In genomic region chr3:51295225-51295624, GRCm38 (mm10) we compare ENCODE assay signal across 21 mouse cellular contexts. TPM values are rescaled to one million over a fixed set of nuclear protein-coding genes. Genes with fewer than 3 reads are reported as not detected.
DNase-seq lines count a peak whose midpoint lies in the region; ATAC-seq and TF ChIP-seq lines count a peak whose summit lies in the region.
"Had no signal": no experiment of that assay in that cellular context is flagged by ENCODE, and none has a peak within 500 bp of the region (broad histone marks: within the 10 kb centered on the region; RNA-seq: fewer than 3 reads in every experiment).

No protein-coding gene starts in this region.

- H3K27ac ChIP-seq in midbrain, postnatal 0 days (ENCODE audit: low read depth, low read length) = no peak overlapping the region
- no peak overlapping the region for H3K27ac ChIP-seq in midbrain, embryonic 11.5 days (ENCODE audit: low read depth, low read length)
- H3K27ac ChIP-seq: embryonic facial prominence, embryonic 10.5 days; liver, embryonic 13.5 days had no signal

- no peak overlapping the region for H3K4me3 ChIP-seq in midbrain, postnatal 0 days (ENCODE audit: low read depth, low read length)
- no peak overlapping the region for H3K4me3 ChIP-seq in midbrain, embryonic 11.5 days (ENCODE audit: low read depth, low read length)
- H3K4me3 ChIP-seq: embryonic facial prominence, embryonic 10.5 days; erythroblast, embryonic 14.5 days; heart, embryonic 12.5 days; liver, embryonic 13.5 days had no signal

- no peaks in the 10 kb centered on the region for H3K9me3 ChIP-seq in midbrain, postnatal 0 days (ENCODE audit: low read length)
- no peaks in the 10 kb centered on the region for H3K9me3 ChIP-seq in midbrain, embryonic 11.5 days (ENCODE audit: control insufficient read depth, low read length)
- H3K9me3 ChIP-seq: embryonic facial prominence, embryonic 10.5 days; heart, embryonic 12.5 days; liver, embryonic 13.5 days had no signal

- ATAC-seq in midbrain, postnatal 0 days (ENCODE audit: low FRiP score) = no peak
- ATAC-seq in midbrain, embryonic 11.5 days (ENCODE audit: low FRiP score) = no peak
- peak; percentile 71 for ATAC-seq in erythroblast, adult 5-6 weeks (replicated peaks; ENCODE audit: low FRiP score, poor library complexity, severe bottlenecking)

- H3K4me2 ChIP-seq in midbrain, postnatal 0 days (ENCODE audit: low read depth, low read length, poor library complexity, severe bottlenecking) = no peak overlapping the region
- H3K4me2 ChIP-seq in midbrain, embryonic 11.5 days = no peak overlapping the region
- H3K4me2 ChIP-seq: heart, embryonic 12.5 days; liver, embryonic 13.5 days had no signal

- peak; percentile 31 for DNase-seq in heart, adult 11 months
- DNase-seq in heart, postnatal 14 days = no peak
- peak; percentile 24 for DNase-seq in midbrain, postnatal 0 days (ENCODE audit: low spot score)
- no peak for DNase-seq in midbrain, embryonic 11.5 days (ENCODE audit: low spot score, missing footprints)
- DNase-seq in right cerebral cortex, postnatal 25 days = peak; percentile 19
- no peak for DNase-seq in thymus, postnatal 10 days (ENCODE audit: low spot score in 2 of 2)
- DNase-seq in kidney, postnatal 36 days = no peak
- DNase-seq: adrenal gland, postnatal 36 days; B cell, adult 2 months; cerebellum, postnatal 36 days; heart, postnatal 36 days; kidney, adult 18-20 months; kidney, postnatal 14 days; layer of hippocampus, adult 9-11 months; liver, embryonic 13.5 days; spleen, adult 18-20 months; thymus, postnatal 14 days had no signal

- H3K4me1 ChIP-seq in midbrain, postnatal 0 days (ENCODE audit: insufficient read depth, low read length) = no peaks in the 10 kb centered on the region
- H3K4me1 ChIP-seq in midbrain, embryonic 11.5 days (ENCODE audit: control insufficient read depth, insufficient read depth, low read length) = no peaks in the 10 kb centered on the region
- H3K4me1 ChIP-seq: embryonic facial prominence, embryonic 10.5 days; heart, embryonic 12.5 days; liver, embryonic 13.5 days had no signal

- no peaks in the 10 kb centered on the region for H3K27me3 ChIP-seq in midbrain, postnatal 0 days (ENCODE audit: insufficient read depth, low read length)
- H3K27me3 ChIP-seq in midbrain, embryonic 11.5 days (ENCODE audit: control insufficient read depth, insufficient read depth, low read length) = no peaks in the 10 kb centered on the region
- H3K27me3 ChIP-seq: heart, embryonic 12.5 days; liver, embryonic 13.5 days had no signal

- 68% methylated on average over 2 of the region's 2 CpGs for WGBS in midbrain, postnatal 0 days
- WGBS in midbrain, embryonic 11.5 days = 66% methylated on average over 2 of the region's 2 CpGs

- intact Hi-C loops in heart, postnatal 14 days (cut with DNase I) = no loop called here

- no peak overlapping the region for H3K9ac ChIP-seq in midbrain, postnatal 0 days (replicated peaks; ENCODE audit: low read length, poor library complexity, severe bottlenecking)
- H3K9ac ChIP-seq in midbrain, embryonic 11.5 days (ENCODE audit: low read length) = no peak overlapping the region
- H3K9ac ChIP-seq: heart, embryonic 12.5 days; liver, embryonic 13.5 days had no signal

- TF ChIP-seq CTCF in midbrain, postnatal 0 days (IDR thresholded peaks at IDR 0.05) = no peak

- H3K36me3 ChIP-seq in midbrain, postnatal 0 days (ENCODE audit: insufficient read depth, low read length) = no peaks in the 10 kb centered on the region
- no peaks in the 10 kb centered on the region for H3K36me3 ChIP-seq in midbrain, embryonic 11.5 days (ENCODE audit: control insufficient read depth, insufficient read depth, low read length)

RNA-seq across cellular contexts. Expression of gene Elf2, which starts 45.2 kb away (rescaled TPM):
- total RNA-seq in heart, postnatal 14 days (2021) = 10 to 100 TPM; 72.0 to 72.9 TPM
- 38.7 and 45.6 TPM in 2 replicates for total RNA-seq in midbrain, postnatal 0 days (2014; rRNA removed)
- polyA plus RNA-seq in midbrain, postnatal 0 days (2015; fragmentation: Nextera tagmentation; extraction: Ambion mirVana) = 22.2 and 26.1 TPM in 2 replicates
- 42.8 and 47.4 TPM in 2 replicates for polyA plus RNA-seq in midbrain, embryonic 11.5 days (2014; fragmentation: Nextera tagmentation; extraction: Ambion mirVana)
- 20.9 and 24.0 TPM in 2 replicates for total RNA-seq in erythroblast, adult 5-6 weeks (2015; ENCODE audit: low replicate concordance)
- 65.4 and 81.5 TPM in 2 replicates for total RNA-seq in erythroblast, adult 5-6 weeks (2017; ENCODE audit: low replicate concordance)

Comparison
In these comparisons a context has a peak if more than half of its experiments do, and no peak if none do; other contexts are left out.
1. DNase-seq: peak in heart, adult 11 months (single experiment), midbrain, postnatal 0 days (single experiment) and right cerebral cortex, postnatal 25 days (single experiment); none in heart, postnatal 14 days (0 of 2), midbrain, embryonic 11.5 days (single experiment), thymus, postnatal 10 days (0 of 2) and kidney, postnatal 36 days (0 of 2).